Mouse (Mus musculus) liver, adult 2 months (tissue): ENCODE measurements at regions not wholly inside any gene's neighbourhood (a gene's known extent, or its start where the extent isn't known, plus 50 kb on each side); places are given as distances from the start of the nearest gene placed in this dataset.

ENCODE experiments used
- CTCF ChIP-seq: fragments of 200-500 bp; IDR thresholded peaks from 2 replicates; pipeline ENCODE4 v1.5.1; 2011; ENCODE audit warnings: low read depth, low read length, control low read depth
- POLR2A ChIP-seq: fragments of 200-500 bp; IDR thresholded peaks from 2 replicates; pipeline ENCODE4 v1.6.1; 2011; ENCODE audit warnings: low read length, control low read depth; ENCODE audit not compliant: insufficient read depth; ENCODE audit errors: extremely low read depth

DNA sequence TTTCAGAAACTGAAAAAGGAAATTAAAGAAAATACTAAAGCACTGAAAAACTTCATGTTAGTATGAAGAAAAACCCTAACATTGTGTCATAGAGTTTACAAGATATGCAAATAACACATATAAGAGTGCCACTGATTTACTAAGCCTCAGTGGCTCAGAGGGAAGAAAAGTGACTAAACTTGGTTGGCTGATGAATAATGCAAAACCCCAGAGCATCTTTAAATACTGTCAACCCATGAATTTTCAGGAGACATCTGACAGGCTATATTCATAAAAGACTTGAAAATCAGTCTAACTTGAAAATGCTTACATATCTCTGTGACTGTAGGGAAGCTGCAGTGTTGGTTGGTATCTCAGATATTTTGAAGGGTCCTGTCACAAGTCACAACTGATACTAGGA, 235.2 kb upstream of the Clec14a start:
- TF ChIP-seq CTCF: no peak
- no peak for TF ChIP-seq POLR2A
